Mouse (Mus musculus) heart, postnatal 25 days (tissue): ENCODE data around the gene Hist1h2ab. TPM values are rescaled to one million over a fixed set of nuclear protein-coding genes. Genes with fewer than 3 reads are reported as not detected.
"Not testable (repeated sequence)": the region's sequence is repeated elsewhere in the genome, so short reads cannot be mapped to it uniquely, and the experiment has no call there.

Experiments
- DNase-seq: peaks from one replicate; pipeline ENCODE4 v3.0.0; 2022; ENCODE audit warnings: low spot score
- intact Hi-C: fragments of 180-260 bp; cut with DNase I; formaldehyde crosslinking; loops from one replicate; pipeline ENCODE4 v1.15.1; 2025
- total RNA-seq, 2 experiments: library from RNA; stranded (reverse); gene quantifications; 2 replicates each; pipeline ENCODE4 v1.2.3; 2021

Gene Hist1h2ab
- 10 to 100 TPM; 12.7 to 17.0 TPM for total RNA-seq

DNA sequence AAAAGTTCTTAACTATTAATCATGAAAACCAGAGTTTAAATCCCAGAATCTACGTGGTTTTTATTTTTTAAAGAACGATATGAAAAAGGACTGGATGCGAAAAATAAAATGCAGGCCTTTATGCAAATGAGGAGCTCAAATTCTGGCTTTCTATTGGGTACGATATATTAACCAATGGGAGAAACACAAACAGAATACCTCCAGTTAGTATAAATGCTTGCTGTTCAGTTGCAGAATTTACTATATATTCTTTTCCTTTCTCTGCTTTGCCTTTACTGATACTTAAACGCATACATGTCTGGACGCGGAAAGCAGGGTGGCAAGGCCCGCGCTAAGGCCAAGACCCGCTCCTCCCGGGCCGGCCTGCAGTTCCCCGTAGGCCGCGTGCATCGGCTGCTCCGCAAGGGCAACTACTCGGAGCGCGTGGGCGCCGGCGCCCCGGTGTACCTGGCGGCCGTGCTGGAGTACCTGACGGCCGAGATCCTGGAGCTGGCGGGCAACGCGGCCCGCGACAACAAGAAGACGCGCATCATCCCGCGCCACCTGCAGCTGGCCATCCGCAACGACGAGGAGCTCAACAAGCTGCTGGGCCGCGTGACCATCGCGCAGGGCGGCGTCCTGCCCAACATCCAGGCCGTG lies at the start of gene Hist1h2ab:
Gene Hist1h2ab (plus strand): TSS at position 288 of the 639 bp plus-strand sequence.
- intact Hi-C loops, result loop anchor here (5.0 to 10.0 kb wide), 3 partner anchors 169 to 1996 kb away; partner anchors contain the start of genes Hist1h2ak, Hist1h2bn, Hist1h4d and Hist1h4k
- DNase-seq, result not testable (repeated sequence)

DNA sequence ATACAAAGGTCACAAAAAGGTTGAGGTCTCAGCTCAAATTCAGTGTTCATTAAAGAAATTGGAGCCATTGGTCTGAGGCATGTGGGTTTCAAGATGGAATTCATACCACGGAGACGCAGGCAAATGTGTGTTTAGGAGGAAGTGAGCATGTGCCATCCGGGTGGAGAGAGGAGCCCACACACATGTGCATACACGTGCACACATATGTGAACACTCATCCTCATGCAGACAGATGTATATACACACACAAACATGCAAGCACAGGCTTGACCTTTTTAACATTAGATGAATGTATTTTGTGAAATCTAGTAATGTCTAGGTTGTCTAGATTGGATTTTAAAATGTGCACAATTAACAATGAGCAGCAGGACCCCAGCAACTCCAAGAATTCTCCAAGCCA lies 48.7 kb upstream of the Hist1h2ab start:
- intact Hi-C loops, result no loop called here
- no peak for DNase-seq

DNA sequence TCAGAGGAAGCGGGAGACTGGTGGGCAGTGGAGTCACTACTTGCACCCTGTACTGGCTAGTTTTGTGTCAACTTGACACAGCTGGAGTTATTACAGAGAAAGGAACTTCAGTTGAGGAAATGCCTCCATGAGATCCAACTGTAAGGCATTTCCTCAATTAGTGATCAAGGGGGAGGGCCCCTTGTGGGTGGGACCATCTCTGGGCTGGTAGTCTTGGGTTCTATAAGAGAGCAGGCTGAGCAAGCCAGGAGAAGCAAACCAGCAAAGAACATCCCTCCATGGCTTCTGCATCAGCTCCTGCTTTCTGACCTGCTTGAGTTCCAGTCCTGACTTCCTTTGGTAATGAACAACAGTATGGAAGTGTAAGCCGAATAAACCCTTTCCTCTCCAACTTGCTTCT lies 48.1 kb upstream of the Hist1h2ab start:
- intact Hi-C loops, DNase-seq: not testable (repeated sequence)

DNA sequence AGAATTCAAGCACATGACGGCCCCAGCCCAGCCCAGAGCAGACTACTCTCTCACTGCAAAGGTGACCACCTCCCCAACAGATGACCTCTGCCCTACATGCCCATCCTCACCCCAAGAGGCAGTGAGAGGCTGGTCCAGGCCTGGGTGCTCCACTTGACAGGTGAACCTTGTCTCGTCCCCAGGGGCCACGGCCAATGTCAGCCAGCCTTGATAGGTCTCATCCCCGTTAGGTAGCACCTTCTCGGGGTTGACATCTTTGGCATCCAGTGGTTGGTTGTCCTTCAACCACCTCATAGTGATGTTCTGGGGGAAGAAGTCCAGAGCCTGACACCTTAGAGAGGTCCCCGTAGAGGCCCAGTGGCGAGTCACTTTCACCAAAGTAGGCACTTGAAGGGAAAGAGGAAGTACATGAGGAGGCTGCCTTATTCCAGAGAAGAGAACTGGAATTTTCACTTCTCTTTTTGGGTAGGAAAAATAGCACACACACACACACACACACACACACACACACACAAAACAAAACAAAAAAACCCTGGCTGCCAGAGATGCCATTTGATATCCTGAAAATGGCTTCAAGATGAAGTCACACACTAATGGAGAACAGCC lies 45.1 kb upstream of the Hist1h2ab start:
- intact Hi-C loops, result no loop called here

DNA sequence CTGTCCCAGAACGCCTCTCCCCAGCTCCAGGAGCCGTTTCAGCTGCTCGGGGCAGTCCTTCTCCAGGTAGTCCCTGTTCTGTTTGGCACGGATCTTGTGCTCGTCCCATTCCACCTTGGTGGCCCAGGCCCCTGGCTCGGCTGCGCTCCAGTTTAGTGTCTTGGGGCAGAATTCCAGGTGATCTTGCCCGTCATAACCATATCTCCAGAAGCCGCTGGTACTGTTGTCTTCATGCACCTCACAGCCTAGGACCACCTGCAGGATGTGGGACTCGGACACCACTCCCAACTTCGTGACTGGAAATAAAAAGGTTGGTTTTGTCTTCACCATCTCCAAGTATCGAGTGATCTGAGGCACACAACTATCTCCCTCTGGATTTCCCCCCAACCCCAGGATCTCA lies 44.2 kb upstream of the Hist1h2ab start:
- intact Hi-C loops, result no loop called here
- DNase-seq, result no peak

More for the DNA sequence above, 45.1 kb upstream of the Hist1h2ab start:
- no peak for DNase-seq

DNA sequence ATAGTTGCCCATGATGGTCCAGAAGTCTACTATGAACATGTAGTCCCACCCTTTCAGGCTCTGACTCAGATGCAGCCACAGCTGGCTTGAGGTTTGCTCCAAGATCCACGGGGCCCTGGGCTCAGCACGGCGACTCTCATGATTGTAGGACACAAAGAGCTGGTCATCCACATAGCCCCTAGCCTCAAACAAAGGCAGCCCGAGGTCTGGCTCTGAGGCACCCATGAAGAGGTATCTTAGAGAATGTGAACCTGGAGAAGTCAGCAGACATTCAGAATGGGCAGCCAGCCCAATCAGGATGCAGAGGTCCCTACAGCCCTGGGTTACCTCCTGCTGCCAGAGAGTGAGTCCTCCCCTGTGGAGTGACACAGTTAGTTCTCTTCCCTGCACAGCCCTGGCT lies 42.9 kb upstream of the Hist1h2ab start:
- no peak for DNase-seq

DNA sequence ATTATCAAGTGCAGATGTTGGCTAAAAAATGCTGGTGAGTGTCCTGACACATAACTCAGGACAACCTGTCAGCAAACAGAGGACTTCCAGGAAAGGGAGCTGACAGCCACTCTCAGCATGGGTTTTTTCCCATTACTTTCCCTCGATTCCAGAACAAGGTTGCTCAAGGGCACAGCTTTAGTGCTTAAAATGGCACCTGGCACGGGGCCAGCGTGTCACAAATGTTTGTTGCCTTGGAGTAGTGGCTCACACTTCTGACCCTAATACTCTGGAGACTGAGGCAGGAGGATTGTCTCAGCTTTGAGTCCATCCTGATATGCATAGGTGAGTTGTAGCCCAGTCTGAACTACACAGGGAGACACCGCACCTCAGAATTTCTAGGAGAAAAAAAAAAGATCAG lies 42.3 kb upstream of the Hist1h2ab start:
- intact Hi-C loops, result no loop called here
- no peak for DNase-seq

More for the DNA sequence above, 42.9 kb upstream of the Hist1h2ab start:
- intact Hi-C loops, result no loop called here

DNA sequence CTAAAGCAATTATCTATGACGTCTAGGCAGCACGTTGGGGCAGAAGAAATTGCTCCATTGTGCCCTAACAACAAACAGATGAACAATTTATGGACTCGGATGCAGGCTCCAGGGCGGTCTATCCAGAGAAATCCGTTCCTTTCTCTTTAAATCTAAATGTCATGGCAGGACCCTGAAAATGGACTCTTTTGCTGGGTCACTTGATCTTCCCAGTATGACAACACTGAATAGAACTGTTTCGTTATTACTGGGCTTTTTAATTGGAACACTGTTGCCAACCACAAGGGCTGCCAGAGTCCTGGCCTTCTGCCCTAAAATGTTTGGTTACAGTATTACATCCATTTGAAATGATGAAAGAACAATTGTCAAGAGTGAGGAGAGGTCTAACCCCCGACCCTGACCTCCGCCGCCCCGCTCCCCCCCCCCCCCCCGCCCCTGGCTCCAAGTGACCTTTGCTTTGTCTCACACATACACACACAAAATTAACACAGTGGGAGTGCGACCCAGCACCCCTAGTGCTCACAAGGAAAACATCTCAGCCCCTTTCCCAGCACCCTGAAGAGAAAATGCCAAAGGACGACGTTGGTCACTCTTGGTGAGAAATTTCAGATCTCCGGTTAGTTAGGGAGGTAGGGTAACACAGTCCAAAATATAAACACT lies 41.1 kb upstream of the Hist1h2ab start:
- no peak for DNase-seq
- intact Hi-C loops, result no loop called here

DNA sequence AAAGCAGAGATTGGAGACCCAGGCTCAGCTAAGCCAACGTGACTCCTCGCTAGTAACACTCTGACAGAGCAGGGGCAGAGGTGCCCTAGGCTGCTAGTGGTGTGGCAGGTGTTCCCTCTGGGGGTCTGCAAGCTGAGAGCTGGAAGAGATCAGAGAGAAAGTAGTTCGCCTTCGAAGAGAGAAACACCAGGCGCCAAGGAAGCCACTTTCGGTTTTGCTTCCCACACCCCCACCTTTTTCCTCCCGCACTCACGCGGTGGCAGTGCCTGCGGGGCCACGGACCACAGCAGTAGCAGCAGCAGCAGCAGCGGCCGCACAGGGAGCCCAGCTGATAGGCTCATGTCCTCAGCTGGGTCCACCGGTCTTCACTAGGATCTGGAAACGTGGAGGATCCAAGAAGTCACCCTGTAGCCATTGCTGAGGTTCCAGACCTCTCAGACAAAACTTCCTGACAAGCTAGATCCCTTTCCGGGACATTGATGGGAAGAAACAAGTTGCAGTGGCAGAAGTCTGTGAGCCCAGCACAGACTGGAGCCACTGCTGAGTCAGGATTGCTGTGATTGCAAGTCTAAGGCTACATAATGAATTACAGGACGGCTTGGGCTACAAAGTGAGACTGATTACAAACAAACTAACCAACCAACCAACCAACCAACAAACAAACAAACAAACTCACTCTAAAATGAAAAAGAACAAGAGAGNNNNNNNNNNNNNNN lies 40.4 kb upstream of the Hist1h2ab start, which contains the start of gene Hfe:
Gene Hfe (minus strand): TSS at position 481 of the 716 bp plus-strand sequence.
- no peak for DNase-seq
- intact Hi-C loops, result no loop called here

DNA sequence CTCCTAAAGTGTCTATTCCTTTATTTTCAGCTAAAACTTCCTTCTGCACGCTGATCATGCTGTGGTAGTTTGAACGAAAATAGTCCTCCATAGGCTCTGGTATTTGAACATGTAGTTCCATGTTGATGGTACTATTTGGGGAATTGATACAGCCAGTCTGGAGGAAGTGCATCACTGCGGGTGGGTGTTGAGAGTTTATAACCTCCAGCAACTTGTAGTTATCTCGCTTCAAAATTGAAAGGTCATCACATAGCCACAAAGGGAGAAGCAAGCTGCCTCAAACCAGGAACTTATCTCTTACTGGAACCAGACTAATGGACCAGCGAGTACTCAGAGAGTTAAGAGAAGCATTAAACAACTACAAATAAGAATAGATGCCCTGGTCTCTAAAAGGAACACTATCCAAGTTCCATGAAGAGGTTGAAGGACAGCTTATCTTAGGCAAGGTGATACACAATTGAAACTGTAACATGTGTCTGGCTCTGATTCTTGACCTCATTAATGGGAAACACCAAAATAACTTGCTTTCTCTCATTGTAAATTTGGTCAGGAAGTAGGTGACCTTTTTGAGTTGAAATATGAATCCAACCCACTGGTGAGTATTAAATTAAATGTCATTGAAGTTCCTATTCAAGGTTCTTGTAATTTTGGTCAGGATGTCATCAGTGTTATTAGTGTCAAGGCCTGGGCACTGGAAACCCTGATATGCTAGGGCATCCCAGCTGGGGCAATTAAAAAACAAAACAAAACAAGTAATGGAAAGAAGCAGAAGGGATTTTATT lies 34.5 kb upstream of the Hist1h2ab start:
- DNase-seq, result no peak
- intact Hi-C loops, result no loop called here

DNA sequence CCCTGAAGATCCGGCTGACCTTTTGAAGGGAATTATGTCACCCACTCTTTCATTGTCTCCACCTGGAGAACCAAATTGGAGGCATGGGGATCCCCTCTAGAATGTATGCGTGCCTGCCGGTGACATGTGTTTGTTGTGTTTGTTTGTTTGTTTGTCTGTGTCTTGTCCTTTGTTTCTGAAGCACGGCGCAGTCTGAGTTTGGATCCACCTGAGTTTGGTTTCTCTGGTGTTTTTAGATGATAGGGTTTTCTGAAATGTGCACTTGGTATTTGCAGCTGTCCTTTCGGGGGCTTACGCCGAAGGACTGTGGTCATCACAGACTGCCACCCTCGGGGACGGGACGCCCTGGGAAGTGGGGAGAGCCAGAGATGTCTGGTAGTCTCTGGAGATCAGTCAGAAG lies 33.8 kb upstream of the Hist1h2ab start:
- DNase-seq, result no peak
- intact Hi-C loops, result no loop called here

DNA sequence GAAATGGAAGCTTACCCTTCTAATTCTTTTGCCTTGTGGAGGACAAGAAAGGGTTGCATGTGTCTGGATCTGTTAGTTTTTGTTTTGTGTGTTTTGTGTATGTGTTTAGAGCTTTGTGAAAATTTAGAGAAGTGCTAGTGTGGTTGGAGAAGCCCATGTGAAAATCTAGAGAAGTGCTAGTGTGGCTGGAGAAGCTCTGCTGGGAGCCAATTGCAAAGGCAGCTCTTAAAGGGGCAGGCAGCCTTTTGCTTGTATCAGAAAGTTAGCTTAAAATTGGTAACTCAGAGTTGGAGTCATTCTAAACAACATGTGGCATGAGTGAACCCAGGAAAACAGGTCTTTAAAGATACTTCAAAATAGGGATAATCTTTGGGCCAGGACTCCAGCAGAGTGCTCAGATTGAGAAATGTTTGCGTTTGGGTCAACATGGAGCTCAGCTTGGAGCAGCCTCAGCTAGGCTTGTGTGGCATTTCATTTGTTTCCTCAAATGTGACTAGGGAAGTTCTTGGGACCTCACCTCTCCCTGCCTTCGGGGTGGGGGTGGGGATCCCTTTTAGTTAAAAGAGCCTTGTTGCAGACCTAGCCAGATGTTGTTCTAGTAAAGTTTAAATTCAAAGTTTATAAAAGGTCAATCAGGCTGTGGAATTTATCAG lies 33.2 kb upstream of the Hist1h2ab start:
- DNase-seq, intact Hi-C loops: not testable (repeated sequence)

DNA sequence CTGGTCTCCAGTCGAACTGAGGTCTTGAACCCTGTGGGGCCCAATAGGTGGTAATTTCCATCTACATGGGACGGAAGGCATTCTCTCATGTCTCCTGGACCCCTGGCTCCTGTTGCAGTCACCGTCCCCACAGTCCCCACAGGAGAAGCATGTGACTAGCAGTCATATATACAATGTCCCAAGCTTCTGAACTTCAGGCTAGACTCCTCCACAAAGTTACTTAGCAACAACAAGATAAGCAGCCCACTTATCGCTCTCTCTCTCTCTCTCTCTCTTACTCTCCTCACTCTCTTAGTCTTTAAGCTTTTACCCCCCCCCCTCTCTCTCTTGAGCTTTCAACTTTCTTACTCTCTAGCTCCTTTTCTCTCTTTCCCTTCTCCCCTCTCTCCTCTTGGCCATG lies 26.7 kb upstream of the Hist1h2ab start:
- no peak for DNase-seq
- intact Hi-C loops, result no loop called here

DNA sequence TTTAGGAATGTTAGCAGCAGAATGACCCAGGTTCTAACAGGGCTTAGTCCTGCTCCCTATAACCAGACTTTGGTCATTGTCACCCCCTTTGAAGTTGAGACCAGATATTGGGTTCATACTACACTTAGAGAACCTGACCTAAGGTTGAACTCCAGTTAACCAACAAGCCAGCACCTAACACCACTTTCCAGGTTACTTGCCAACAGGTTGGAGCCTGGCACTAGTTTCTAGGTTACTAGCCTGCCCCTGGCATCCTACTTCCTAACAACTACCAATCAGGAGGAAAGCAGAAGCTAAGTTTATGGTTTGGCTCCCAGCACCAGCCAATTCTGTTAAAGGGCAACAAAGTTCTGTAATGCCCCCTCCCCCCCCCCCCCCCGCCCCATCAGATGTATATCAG lies 25.7 kb upstream of the Hist1h2ab start:
- DNase-seq, result no peak
- intact Hi-C loops, result no loop called here

DNA sequence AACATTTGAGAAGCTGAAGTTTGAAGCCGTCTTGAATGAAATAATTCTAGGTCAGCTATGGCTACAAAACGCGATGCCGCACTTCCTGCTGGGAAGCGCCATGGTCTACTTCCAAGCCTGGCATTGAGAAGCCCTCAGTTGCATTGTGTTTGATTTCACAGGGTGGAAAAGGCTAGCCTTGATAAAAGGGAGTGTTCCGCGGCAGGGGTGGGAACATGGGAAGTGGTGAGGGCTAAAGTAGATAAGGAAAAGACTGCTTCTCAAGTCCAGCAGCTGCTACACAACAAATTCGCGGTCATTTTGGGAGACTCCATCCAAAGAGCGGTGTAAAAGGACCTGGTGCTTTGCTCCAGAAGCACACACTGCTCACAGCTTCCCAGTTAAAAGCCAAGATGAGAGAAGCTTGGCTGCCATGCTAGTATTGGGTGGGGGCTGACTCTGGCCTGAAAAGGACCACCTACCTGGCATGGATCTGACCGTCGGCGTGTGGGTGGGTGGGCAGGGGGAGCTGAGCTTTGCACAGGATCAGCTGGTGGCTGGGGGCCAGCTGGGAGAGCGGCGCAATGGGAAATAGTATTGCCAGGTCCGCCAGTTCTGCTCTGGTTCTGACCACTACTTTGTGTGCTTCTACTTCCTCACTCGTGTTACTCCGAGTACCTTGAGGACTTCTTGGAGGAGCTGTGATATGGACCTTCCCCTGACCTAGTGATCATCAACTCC lies 22.3 kb upstream of the Hist1h2ab start:
- intact Hi-C loops, result no loop called here
- DNase-seq, result no peak

DNA sequence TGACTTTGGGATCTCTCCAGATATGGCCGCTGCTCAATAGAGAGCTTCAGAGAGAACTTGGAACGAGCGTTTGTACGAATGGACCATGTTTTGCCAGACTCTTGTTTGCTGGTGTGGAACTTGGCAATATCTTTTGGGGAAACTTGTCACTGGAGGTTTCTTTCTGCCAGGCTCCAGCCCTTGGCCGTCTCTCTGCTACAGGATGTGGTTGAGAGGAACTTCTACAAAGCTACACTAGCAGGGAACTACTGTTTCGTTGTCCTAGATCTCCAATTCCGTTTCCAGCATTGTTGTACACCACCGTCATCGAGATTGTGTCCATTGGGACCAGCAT lies 21.8 kb upstream of the Hist1h2ab start:
- DNase-seq, result no peak
- intact Hi-C loops, result no loop called here

DNA sequence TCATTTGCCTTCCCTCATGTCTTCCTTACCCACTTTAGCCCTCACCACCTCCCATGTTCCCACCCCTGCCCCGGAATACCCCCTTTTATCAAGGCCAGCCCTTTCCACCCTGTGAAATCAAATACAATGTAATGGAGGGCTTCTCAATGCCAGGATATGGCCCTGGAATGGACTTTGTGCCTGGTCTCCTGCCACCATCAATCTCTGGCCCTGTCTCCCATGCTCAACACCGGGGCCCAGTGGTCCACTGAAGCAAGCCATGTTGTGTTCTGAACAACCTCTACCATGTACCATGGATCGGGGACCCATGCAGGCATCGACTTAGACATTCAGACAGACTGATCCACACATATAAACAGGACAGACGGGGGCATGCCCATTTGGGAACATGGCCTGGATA lies 21.2 kb upstream of the Hist1h2ab start:
- intact Hi-C loops, result loop anchor here (10.0 kb wide), 1 partner anchor 45 kb away; the partner anchor contains the start of genes Hist1h2ac and Hist1h2bc
- no peak for DNase-seq

DNA sequence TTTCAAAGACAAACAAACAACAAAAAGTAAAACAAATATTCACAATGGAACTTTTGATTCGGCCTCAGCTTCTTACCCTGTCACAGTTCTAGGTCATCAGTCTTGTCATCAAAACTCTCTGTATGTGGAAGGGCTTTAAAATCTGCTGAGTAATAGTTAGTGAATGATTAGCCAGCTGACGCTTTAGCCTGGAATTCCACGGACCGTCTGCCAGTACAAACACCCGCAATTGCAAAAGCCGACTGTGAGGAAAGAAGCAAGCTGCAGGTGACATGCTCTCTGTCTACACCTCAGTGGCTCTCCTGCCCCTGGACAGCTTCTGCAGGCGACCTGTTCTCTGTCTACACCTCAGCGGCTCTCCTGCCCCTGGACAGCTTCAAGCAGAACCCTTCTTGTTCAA lies 20.4 kb upstream of the Hist1h2ab start:
- DNase-seq, result no peak
- intact Hi-C loops, result loop anchor here (10.0 kb wide), 1 partner anchor 46 kb away; the partner anchor contains the start of genes Hist1h2ac and Hist1h2bc
